Mouse (Mus musculus) adrenal gland, adult 18-20 months (tissue): ENCODE data around the gene Zfc3h1. TPM values are rescaled to one million over a fixed set of nuclear protein-coding genes. Genes with fewer than 3 reads are reported as not detected.

ENCODE experiments used
- DNase-seq, 2 experiments: peaks; one replicate each; pipeline ENCODE4 v3.0.0; 2021 to 2022; ENCODE audit warnings: low spot score in 2 of 2
- total RNA-seq, 2 experiments: library from RNA; stranded (reverse); gene quantifications; 1 replicate in 1 of 2; 2 replicates in 1 of 2; pipeline ENCODE4 v1.2.3; 2021

The Zfc3h1 gene
- total RNA-seq, 2 experiments from 2014 or later: 34.8 to 41.7 TPM

DNA sequence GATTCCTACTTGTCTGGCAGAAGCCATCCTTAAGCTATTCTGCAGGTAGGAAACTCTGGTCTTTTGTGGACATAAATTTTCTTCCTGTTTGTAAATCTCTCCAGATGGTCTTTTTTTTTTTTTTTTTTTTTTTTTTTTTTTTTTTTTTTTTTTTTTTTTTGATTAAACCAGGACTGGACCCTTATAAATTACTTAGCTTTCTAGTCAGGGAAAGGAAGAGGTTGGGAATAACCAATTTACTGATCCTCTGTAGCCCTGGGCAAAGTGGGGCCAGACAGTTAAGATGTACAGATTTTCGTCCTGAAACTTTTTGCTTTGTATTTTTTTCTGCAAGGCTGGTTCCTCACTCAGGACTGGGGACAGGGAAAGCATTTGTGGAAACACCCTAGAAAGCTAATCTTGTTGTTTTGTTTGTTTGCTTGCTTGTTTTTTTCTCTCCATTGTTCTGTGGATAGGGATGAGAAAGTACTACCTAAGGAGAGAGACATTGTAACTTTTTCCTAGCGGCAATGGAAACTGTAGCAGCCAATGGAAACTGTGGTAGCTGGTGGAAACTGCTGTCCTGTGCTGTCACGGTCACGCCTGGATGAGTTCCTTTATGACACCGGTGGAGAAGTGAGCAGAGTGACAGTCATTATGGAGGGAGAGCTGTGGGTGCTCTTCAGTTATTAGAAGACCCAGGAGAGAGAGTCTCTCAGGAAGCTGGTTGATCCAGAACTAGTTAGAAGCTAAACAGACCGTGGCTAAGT is 88.6 kb downstream of the Zfc3h1 start:
- DNase-seq: no peak

DNA sequence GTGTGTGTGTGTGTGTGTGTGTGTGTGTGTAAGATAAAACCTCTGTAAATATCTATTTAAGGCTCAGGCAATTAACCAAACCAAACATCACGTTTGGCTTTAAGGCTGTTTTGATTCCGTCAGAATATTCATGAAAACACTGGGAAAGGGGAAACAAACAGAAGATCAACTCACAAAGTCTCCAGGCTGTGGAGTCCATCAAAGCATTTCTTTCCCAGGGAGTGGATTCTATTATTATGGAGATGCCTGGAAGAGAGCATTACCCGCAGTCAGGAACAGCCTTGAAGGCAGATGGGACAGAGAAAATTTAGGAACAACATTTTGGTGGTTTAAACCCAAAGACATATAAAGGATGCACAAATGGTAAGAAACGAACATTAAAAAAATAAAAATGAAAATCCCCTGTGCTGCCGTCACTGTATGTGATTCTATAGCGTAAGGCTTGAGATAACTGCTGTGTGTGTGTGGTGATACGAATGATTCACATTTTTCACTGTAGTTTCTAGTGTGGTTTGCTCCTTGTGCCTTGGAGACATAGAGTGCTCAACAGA is 90.3 kb downstream of the Zfc3h1 start:
- DNase-seq: no peak

DNA sequence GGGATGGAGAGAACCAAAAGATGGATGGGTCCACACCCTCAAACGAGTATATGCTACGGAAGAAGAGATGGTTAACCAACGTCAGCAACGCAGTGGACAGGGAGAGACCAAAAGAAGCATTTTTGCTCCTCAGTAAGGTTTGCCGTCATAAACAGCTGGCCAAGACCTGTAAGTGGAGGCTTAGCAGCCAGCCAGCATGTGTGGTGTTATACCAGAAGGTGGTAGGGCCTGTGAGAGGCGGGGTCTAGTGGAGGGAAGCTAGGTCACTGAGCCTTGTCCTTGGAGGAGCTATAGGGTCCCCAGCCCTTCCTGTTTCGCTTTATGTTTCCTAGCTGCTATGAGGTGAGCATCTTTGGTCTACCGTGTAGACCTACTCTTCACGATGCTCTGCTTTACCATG is 91.7 kb downstream of the Zfc3h1 start:
- no peak for DNase-seq

DNA sequence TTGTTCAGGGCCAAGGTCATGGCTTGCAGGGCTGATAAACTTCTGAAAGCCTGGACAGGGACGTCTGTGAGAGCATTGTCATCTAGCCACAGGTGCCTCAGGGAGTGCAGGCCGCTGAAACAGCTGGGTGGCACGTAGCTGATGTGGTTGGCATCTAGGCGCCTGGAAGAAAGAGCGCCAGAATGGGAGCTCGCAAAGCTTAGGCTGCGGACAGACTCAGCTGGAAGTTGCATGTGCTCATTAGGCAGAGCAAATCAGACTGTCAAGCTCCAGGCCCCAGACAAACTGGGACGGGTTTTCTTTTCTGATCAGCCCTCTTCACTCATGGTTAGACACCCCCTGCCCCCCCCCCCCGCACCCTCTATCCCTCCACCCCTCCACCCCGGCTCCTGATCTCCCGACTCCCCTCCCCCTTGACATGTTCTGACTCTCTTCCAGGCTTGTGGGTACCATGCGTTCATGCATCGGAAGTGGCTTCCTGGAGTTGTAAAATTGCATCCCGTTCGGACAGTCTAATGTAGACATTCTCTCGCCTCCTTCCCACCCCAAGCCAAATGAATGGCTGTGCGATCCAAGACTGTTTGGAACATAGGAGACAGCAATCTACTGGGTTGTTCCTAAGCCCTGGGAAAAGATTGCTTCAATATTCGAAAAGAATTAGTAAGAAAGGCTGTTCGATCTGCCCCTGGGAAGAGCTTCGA is 93.8 kb downstream of the Zfc3h1 start:
- no peak for DNase-seq

Other genes starting within 250 kb of the Zfc3h1 start
- not detected for gene Tph2, start 199.9 kb upstream of the Zfc3h1 start, total RNA-seq
- 10 to 100 TPM; 71.2 to 80.3 TPM for gene Tbc1d15, start 133.5 kb upstream of the Zfc3h1 start, total RNA-seq
- gene Rab21, start 69.4 kb upstream of the Zfc3h1 start, total RNA-seq: 10 to 100 TPM; 54.8 to 61.1 TPM
- gene Tmem19, start 22.5 kb upstream of the Zfc3h1 start, total RNA-seq: 10 to 100 TPM; 27.2 to 37.8 TPM
- 10 to 100 TPM; 10.6 to 14.4 TPM for gene Thap2, start 516 bp upstream of the Zfc3h1 start, total RNA-seq
- not detected for gene A930009A15Rik, start 185.0 kb downstream of the Zfc3h1 start, total RNA-seq
- 10 to 100 TPM; 18.5 to 29.2 TPM for gene Lgr5, start 202.8 kb downstream of the Zfc3h1 start, total RNA-seq